Mouse (Mus musculus) neural tube, embryonic 12.5 days (tissue): Measurements from ENCODE around the gene Chn2. TPM values are rescaled to one million over a fixed set of nuclear protein-coding genes. Genes with fewer than 3 reads are reported as not detected.

Experiments
- ATAC-seq: fragments of 200-750 bp; cut with Nextera tagmentation; 2 replicates; pipeline ENCODE4 v1.8.0; 2017; ENCODE audit warnings: low read depth, mild to moderate bottlenecking, moderate TSS enrichment, moderate library complexity; ENCODE audit not compliant: low FRiP score
- H3K27ac ChIP-seq: fragments of 300-500 bp; sonication (generic); 2 replicates; pipeline ENCODE4 v1.5.1; 2016
- H3K27me3 ChIP-seq: fragments of 300-500 bp; sonication (generic); replicated peaks from 2 replicates; pipeline ENCODE4 v1.6.1; 2016; ENCODE audit warnings: mild to moderate bottlenecking
- H3K36me3 ChIP-seq: fragments of 300-500 bp; sonication (generic); 2 replicates; pipeline ENCODE4 v1.6.1; 2016; ENCODE audit warnings: mild to moderate bottlenecking
- H3K4me1 ChIP-seq: fragments of 300-500 bp; sonication (generic); 2 replicates; pipeline ENCODE4 v1.6.1; 2016
- H3K4me2 ChIP-seq: fragments of 300-500 bp; sonication (generic); replicated peaks from 2 replicates; pipeline ENCODE4 v1.6.1; 2016; ENCODE audit warnings: mild to moderate bottlenecking
- H3K4me3 ChIP-seq: fragments of 300-500 bp; sonication (generic); 2 replicates; pipeline ENCODE4 v1.5.1; 2016
- H3K9ac ChIP-seq: fragments of 300-500 bp; sonication (generic); 2 replicates; pipeline ENCODE4 v1.6.1; 2016; ENCODE audit warnings: mild to moderate bottlenecking
- H3K9me3 ChIP-seq: fragments of 300-500 bp; sonication (generic); 2 replicates; pipeline ENCODE4 v1.6.1; 2016; ENCODE audit warnings: mild to moderate bottlenecking
- WGBS: fragments of 180-500 bp; shearing (Covaris S2); methylation state at CpG from one replicate; pipeline ENCODE4 v1.1.7; 2016; 5-methylcytosine and 5-hydroxymethylcytosine counted together
- polyA plus RNA-seq: library from polyadenylated mRNA; unstranded; fragments of >200 nt; fragmentation: Nextera tagmentation; extraction: Ambion mirVana; gene quantifications from 2 replicates; pipeline ENCODE4 v1.2.1, GENCODE M21; 2016

Gene Chn2
- polyA plus RNA-seq, 1 experiment from 2014 or later = 24.3 TPM

GRCm38 (mm10) chr6:54060258-54060657 lies 20.9 kb downstream of the Chn2 start:
- WGBS = 84% methylated on average over 3 of the region's 3 CpGs
- H3K4me2 ChIP-seq = no peak overlapping the region
- no peak for ATAC-seq
- no peak overlapping the region for H3K4me3 ChIP-seq
- 0 out of 2 replicates have a peak, but pooled peaks cover 2% of the 10 kb centered on the region for H3K4me1 ChIP-seq
- H3K9me3 ChIP-seq = no peaks in the 10 kb centered on the region
- no peak overlapping the region for H3K27ac ChIP-seq
- H3K36me3 ChIP-seq = no peaks in the 10 kb centered on the region
- no peak overlapping the region for H3K9ac ChIP-seq
- H3K27me3 ChIP-seq = no peaks in the 10 kb centered on the region

DNA sequence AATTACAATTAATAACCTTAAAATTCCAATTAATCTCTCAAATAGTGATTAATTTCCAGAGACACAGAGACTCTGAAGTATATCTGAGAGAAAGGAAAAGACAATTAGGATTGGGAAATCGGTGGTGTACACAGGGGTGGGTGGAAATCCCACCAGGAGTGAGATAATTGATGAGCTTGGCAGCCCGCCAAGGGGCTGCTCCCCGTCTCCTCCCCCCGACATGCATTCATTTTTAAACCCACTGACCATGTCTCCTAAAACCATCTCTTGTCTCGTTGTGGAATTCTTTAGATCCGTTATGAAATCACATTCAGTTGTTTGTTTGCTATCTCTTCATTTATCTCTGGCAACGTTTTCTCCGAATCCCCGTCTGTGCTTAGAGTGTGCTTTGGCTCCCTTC lies 22.0 kb downstream of the Chn2 start:
- Histone ChIP-seq H3K4me2 (no peak overlapping the region), H3K9ac (no peak overlapping the region), H3K36me3 (no peaks in the 10 kb centered on the region), H3K9me3 (no peaks in the 10 kb centered on the region), H3K27ac (no peak overlapping the region), H3K27me3 (no peaks in the 10 kb centered on the region), H3K4me1 (0 out of 2 replicates have a peak, but pooled peaks cover 2% of the 10 kb centered on the region), H3K4me3 (no peak overlapping the region)
- ATAC-seq = no peak
- 43% methylated on average over 9 of the region's 9 CpGs for WGBS

GRCm38 (mm10) chr6:54063878-54064277 lies 24.5 kb downstream of the Chn2 start:
- H3K9me3 ChIP-seq = no peaks in the 10 kb centered on the region
- H3K4me1 ChIP-seq = 0 out of 2 replicates have a peak, but pooled peaks cover 2% of the 10 kb centered on the region
- no peak overlapping the region for H3K4me2 ChIP-seq
- no peak overlapping the region for H3K27ac ChIP-seq
- no peaks in the 10 kb centered on the region for H3K36me3 ChIP-seq
- WGBS = 82% methylated on average over 6 of the region's 6 CpGs
- H3K4me3 ChIP-seq = no peak overlapping the region
- no peak overlapping the region for H3K9ac ChIP-seq
- H3K27me3 ChIP-seq = no peaks in the 10 kb centered on the region
- no peak for ATAC-seq

- H3K36me3 ChIP-seq = no peaks in the 10 kb centered on the region
- H3K27ac ChIP-seq = no peak overlapping the region
- no peak overlapping the region for H3K4me2 ChIP-seq
- H3K4me1 ChIP-seq = no peaks in the 10 kb centered on the region
- no peak overlapping the region for H3K4me3 ChIP-seq
- H3K9me3 ChIP-seq = no peaks in the 10 kb centered on the region
- 82% methylated on average over 5 of the region's 5 CpGs for WGBS
- no peak for ATAC-seq
- no peaks in the 10 kb centered on the region for H3K27me3 ChIP-seq
- no peak overlapping the region for H3K9ac ChIP-seq
Measured at GRCm38 (mm10) chr6:54067380-54067779, 28.0 kb downstream of the Chn2 start.

DNA sequence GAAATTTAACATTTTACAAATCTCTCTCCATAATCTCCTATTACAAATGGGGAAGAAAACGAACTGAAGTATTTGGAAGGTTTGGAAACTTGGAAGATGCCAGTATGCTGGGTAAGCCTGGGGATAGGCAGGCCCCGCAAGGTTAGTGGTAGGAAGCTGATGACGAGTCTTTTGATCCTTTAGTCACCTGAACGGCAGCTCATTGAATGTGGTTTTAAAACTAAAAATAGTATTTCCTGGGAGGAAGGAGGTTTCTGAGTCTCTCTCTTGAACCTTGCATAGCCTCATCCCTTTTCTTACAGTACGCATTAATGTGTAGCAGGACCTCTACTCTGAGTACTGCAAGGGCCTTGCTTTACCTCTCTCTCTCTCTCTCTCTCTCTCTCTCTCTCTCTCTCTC lies 29.5 kb downstream of the Chn2 start:
- Histone ChIP-seq H3K9me3 (no peaks in the 10 kb centered on the region), H3K4me2 (no peak overlapping the region), H3K9ac (no peak overlapping the region), H3K27ac (no peak overlapping the region), H3K27me3 (no peaks in the 10 kb centered on the region), H3K4me1 (no peaks in the 10 kb centered on the region), H3K4me3 (no peak overlapping the region), H3K36me3 (no peaks in the 10 kb centered on the region)
- 90% methylated on average over 5 of the region's 5 CpGs for WGBS
- ATAC-seq = no peak

DNA sequence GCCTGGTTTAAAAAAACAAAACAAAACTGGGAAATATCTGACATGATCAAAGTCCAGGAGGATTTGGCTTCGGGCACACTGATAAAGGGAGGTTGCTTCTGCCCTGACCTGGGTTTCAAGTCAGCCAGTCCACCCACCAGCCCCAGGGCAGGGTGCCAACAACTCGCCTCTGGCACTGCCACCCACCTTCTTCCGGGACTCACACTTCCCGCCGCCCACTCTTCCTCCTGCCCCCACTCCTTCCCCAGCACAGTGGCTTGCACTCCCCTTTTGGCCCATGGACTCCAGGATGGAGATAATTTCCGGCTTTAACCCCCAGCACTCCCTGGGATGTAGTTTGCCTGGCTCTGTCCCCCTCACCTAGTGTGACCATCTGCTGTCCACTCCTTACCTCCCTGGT lies 31.4 kb downstream of the Chn2 start:
- H3K27me3 ChIP-seq = no peaks in the 10 kb centered on the region
- peaks cover 5% of the 10 kb centered on the region; the same call in 1 of the 2 replicates for H3K4me1 ChIP-seq
- no peaks in the 10 kb centered on the region for H3K9me3 ChIP-seq
- no peaks in the 10 kb centered on the region for H3K36me3 ChIP-seq
- 66% methylated on average over 6 of the region's 6 CpGs for WGBS
- no peak overlapping the region for H3K4me2 ChIP-seq
- no peak overlapping the region for H3K9ac ChIP-seq
- no peak overlapping the region for H3K27ac ChIP-seq
- no peak for ATAC-seq
- no peak overlapping the region for H3K4me3 ChIP-seq

GRCm38 (mm10) chr6:54071478-54071877 lies 32.1 kb downstream of the Chn2 start:
- no peak overlapping the region for H3K9ac ChIP-seq
- no peaks in the 10 kb centered on the region for H3K27me3 ChIP-seq
- H3K27ac ChIP-seq = no peak overlapping the region
- 88% methylated on average over 4 of the region's 4 CpGs for WGBS
- no peaks in the 10 kb centered on the region for H3K9me3 ChIP-seq
- H3K4me2 ChIP-seq = no peak overlapping the region
- no peak for ATAC-seq
- H3K4me3 ChIP-seq = no peak overlapping the region
- no peaks in the 10 kb centered on the region for H3K36me3 ChIP-seq
- H3K4me1 ChIP-seq = peaks cover 5% of the 10 kb centered on the region; the same call in 1 of the 2 replicates

GRCm38 (mm10) chr6:54074454-54074853 lies 35.1 kb downstream of the Chn2 start:
- H3K9ac ChIP-seq = no peak overlapping the region
- WGBS = 45% methylated on average over 4 of the region's 4 CpGs

GRCm38 (mm10) chr6:54075419-54075818 lies 36.1 kb downstream of the Chn2 start:
- Histone ChIP-seq H3K27me3 (no peaks in the 10 kb centered on the region), H3K4me1 (peaks cover 5% of the 10 kb centered on the region; the same call in 1 of the 2 replicates), H3K36me3 (no peaks in the 10 kb centered on the region), H3K9me3 (no peaks in the 10 kb centered on the region), H3K9ac (no peak overlapping the region), H3K4me2 (no peak overlapping the region), H3K4me3 (no peak overlapping the region), H3K27ac (no peak overlapping the region)
- ATAC-seq = no peak
- WGBS = 82% methylated on average over 6 of the region's 6 CpGs

More at GRCm38 (mm10) chr6:54074454-54074853, 35.1 kb downstream of the Chn2 start:
- Histone ChIP-seq H3K4me3 (no peak overlapping the region), H3K4me2 (no peak overlapping the region), H3K9me3 (no peaks in the 10 kb centered on the region), H3K27me3 (no peaks in the 10 kb centered on the region), H3K4me1 (peaks cover 5% of the 10 kb centered on the region; the same call in 1 of the 2 replicates), H3K36me3 (no peaks in the 10 kb centered on the region), H3K27ac (no peak overlapping the region)
- ATAC-seq = no peak

DNA sequence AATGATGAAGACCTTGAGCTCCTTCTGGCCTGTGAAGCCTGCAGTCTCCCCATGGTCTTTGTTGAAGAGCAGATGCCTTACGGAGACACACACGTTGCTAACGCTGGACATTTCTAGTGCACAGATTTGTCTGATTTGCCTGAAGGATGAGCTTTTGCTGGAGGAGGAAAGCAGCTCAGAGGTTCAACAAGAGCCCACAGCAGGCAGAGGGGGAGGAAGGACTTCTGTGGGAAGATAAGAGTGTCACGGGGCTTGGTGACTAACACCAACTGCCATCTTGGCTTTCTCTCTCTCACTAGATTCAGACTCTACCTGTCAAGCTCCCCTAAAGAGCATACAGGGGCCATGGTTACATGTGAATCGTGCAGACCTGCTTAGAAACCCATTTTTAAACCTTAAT lies 37.3 kb downstream of the Chn2 start:
- Histone ChIP-seq H3K4me3 (no peak overlapping the region), H3K9ac (no peak overlapping the region), H3K9me3 (no peaks in the 10 kb centered on the region), H3K4me1 (peaks cover 5% of the 10 kb centered on the region; the same call in 1 of the 2 replicates), H3K4me2 (no peak overlapping the region), H3K36me3 (no peaks in the 10 kb centered on the region), H3K27me3 (no peaks in the 10 kb centered on the region), H3K27ac (no peak overlapping the region)
- 92% methylated on average over 5 of the region's 5 CpGs for WGBS
- no peak for ATAC-seq

- Histone ChIP-seq H3K4me2 (no peak overlapping the region), H3K27ac (no peak overlapping the region), H3K9me3 (no peaks in the 10 kb centered on the region), H3K9ac (no peak overlapping the region), H3K4me3 (no peak overlapping the region), H3K27me3 (no peaks in the 10 kb centered on the region), H3K4me1 (peaks cover 5% of the 10 kb centered on the region; the same call in 1 of the 2 replicates), H3K36me3 (no peaks in the 10 kb centered on the region)
- ATAC-seq = no peak
- WGBS = 70% methylated on average over 2 of the region's 2 CpGs
Measured at GRCm38 (mm10) chr6:54078269-54078668, 38.9 kb downstream of the Chn2 start.

- H3K27ac ChIP-seq = no peak overlapping the region
- no peaks in the 10 kb centered on the region for H3K9me3 ChIP-seq
- no peaks in the 10 kb centered on the region for H3K36me3 ChIP-seq
- no peaks in the 10 kb centered on the region for H3K4me1 ChIP-seq
- H3K4me2 ChIP-seq = no peak overlapping the region
- H3K27me3 ChIP-seq = no peaks in the 10 kb centered on the region
- no peak overlapping the region for H3K9ac ChIP-seq
- 88% methylated on average over 2 of the region's 2 CpGs for WGBS
- no peak for ATAC-seq
- H3K4me3 ChIP-seq = no peak overlapping the region
Measured at GRCm38 (mm10) chr6:54079881-54080280, 40.5 kb downstream of the Chn2 start.

DNA sequence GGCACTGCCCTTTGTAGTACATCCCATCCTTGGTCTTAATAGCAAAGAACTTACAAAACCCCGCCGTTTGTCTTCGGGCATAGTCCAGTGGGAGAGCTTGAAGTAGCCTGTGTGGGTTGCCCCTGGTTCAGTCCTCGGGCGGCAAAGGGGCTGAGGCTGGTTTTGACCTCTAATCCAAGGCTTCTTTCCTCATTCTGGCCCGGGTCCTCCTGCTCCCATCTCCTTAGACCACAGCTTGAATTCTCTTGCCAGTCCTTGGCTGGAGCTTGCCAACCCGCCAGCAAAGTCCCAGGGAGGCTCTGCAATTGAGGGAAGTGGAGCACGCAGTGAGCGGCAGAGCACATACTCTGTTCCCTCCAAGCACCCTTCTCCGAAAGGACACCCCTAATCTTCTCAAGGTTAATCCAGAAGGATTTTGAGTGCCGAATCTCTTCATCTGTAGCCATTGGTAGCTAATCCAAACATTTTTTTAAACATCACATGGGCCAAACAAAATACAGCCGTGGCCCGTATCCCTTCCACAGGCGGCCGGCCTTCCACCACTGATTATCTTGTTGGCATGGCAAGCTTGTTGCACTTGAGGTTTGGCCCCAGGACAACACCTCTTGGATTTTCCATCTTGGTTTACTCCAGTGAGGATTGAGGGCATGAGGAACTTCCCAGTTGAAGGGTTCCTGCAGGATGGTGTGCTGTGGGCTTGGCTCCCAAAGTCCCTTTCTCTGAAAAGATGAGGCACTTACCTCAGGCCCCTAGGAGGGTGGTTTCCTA lies 41.3 kb downstream of the Chn2 start:
- no peak for ATAC-seq
- Histone ChIP-seq H3K27ac (no peak overlapping the region), H3K4me1 (no peaks in the 10 kb centered on the region), H3K4me3 (no peak overlapping the region), H3K36me3 (no peaks in the 10 kb centered on the region), H3K4me2 (no peak overlapping the region), H3K27me3 (no peaks in the 10 kb centered on the region), H3K9me3 (no peaks in the 10 kb centered on the region), H3K9ac (no peak overlapping the region)
- WGBS = 93% methylated on average over 15 of the region's 15 CpGs
